Mouse (Mus musculus) liver, postnatal 0 days (tissue): Measurements from ENCODE around the gene Lpar5. TPM values are rescaled to one million over a fixed set of nuclear protein-coding genes. Genes with fewer than 3 reads are reported as not detected.
"Not testable (repeated sequence)": the region's sequence is repeated elsewhere in the genome, so short reads cannot be mapped to it uniquely, and the experiment has no call there.

Source experiments
- ATAC-seq: fragments of 200-750 bp; cut with Nextera tagmentation; 2 replicates; pipeline ENCODE4 v1.8.0; 2017; ENCODE audit warnings: mild to moderate bottlenecking, moderate library complexity
- DNase-seq: peaks from one replicate; pipeline ENCODE4 v3.0.0-alpha.2; 2016
- H3K27ac ChIP-seq: fragments of 300-500 bp; sonication (generic); 2 replicates; pipeline ENCODE4 v1.5.1; 2014; ENCODE audit warnings: antibody characterized with exemption, moderate library complexity, mild to moderate bottlenecking, low read depth
- H3K27me3 ChIP-seq: fragments of 300-500 bp; sonication (generic); 2 replicates; pipeline ENCODE4 v1.6.1; 2014; ENCODE audit warnings: low read length, control low read depth, mixed read lengths; ENCODE audit not compliant: insufficient read depth
- H3K36me3 ChIP-seq: fragments of 300-500 bp; sonication (generic); replicated peaks from 2 replicates; pipeline ENCODE4 v1.6.1; 2014; ENCODE audit warnings: mild to moderate bottlenecking, control low read depth, low read length, moderate library complexity, mixed read lengths; ENCODE audit not compliant: insufficient read depth
- H3K4me1 ChIP-seq: fragments of 300-500 bp; sonication (generic); 2 replicates; pipeline ENCODE4 v1.6.1; 2014; ENCODE audit warnings: antibody characterized with exemption, mild to moderate bottlenecking, control low read depth; ENCODE audit not compliant: insufficient read depth
- H3K4me2 ChIP-seq: fragments of 300-500 bp; sonication (generic); 2 replicates; pipeline ENCODE4 v1.6.1; 2014; ENCODE audit warnings: low read depth, mild to moderate bottlenecking, low read length, moderate library complexity, mixed read lengths
- H3K4me3 ChIP-seq: fragments of 300-500 bp; sonication (generic); 2 replicates; pipeline ENCODE4 v1.5.1; 2014; ENCODE audit warnings: low read depth, low read length
- H3K9ac ChIP-seq: fragments of 300-500 bp; sonication (generic); replicated peaks from 2 replicates; pipeline ENCODE4 v1.6.1; 2014; ENCODE audit warnings: mild to moderate bottlenecking, moderate library complexity
- H3K9me3 ChIP-seq: fragments of 300-500 bp; sonication (generic); 2 replicates; pipeline ENCODE4 v1.6.1; 2016; ENCODE audit warnings: mild to moderate bottlenecking, control low read depth, low read length, mixed read lengths
- CTCF ChIP-seq: sonication (generic); IDR thresholded peaks from 2 replicates; pipeline ENCODE4 v1.5.1; 2016; ENCODE audit warnings: antibody characterized with exemption, low read depth
- EP300 ChIP-seq: IDR thresholded peaks from 2 replicates; pipeline ENCODE4 v1.6.1; 2016; ENCODE audit warnings: antibody characterized with exemption, low read depth, mild to moderate bottlenecking
- WGBS: fragments of 180-500 bp; shearing (Covaris S2); extraction: QIAGEN DNeasy Blood & Tissue Kit; methylation state at CpG from one replicate; pipeline ENCODE4 v1.1.7; 2014; ENCODE audit not compliant: insufficient replicate concordance; 5-methylcytosine and 5-hydroxymethylcytosine counted together
- polyA plus RNA-seq: library from polyadenylated mRNA; unstranded; fragments of >200 nt; fragmentation: Nextera tagmentation; extraction: Ambion mirVana; gene quantifications from 2 replicates; pipeline ENCODE4 v1.2.1, GENCODE M21; 2015

Lpar5 gene
- polyA plus RNA-seq = 0.57 and 0.85 TPM in 2 replicates

- no peak within 1 kb of the TSS for H3K4me2 ChIP-seq
- ATAC-seq = no peak
- WGBS = 53% methylated on average over 8 of the region's 8 CpGs
Measured at GRCm38 (mm10) chr6:125067571-125067995, at the start of gene Lpar5. TSS of gene Lpar5 (plus strand) at chr6:125067920.

GRCm38 (mm10) chr6:125030532-125030931, 37.2 kb upstream of the Lpar5 start:
- peak; percentile 59 for ATAC-seq
- peaks cover 64% of the 10 kb centered on the region for H3K36me3 ChIP-seq

More at GRCm38 (mm10) chr6:125067571-125067995, at the start of gene Lpar5:
- no peaks in the 10 kb centered on the region for H3K27me3 ChIP-seq
- no peak for DNase-seq
- no peak within 1 kb of the TSS for H3K4me3 ChIP-seq
- TF ChIP-seq CTCF (no peak), EP300 (no peak)
- no peak within 1 kb of the TSS for H3K27ac ChIP-seq
- H3K4me1 ChIP-seq = peaks cover 21% of the 10 kb centered on the region
- no peaks in the 10 kb centered on the region for H3K36me3 ChIP-seq
- no peak within 1 kb of the TSS for H3K9ac ChIP-seq
- H3K9me3 ChIP-seq = no peaks in the 10 kb centered on the region

GRCm38 (mm10) chr6:125031604-125032003, 36.1 kb upstream of the Lpar5 start:
- Histone ChIP-seq H3K4me2 (no peak overlapping the region), H3K27me3 (no peaks in the 10 kb centered on the region), H3K4me1 (no peaks in the 10 kb centered on the region), H3K9me3 (no peaks in the 10 kb centered on the region), H3K4me3 (no peak overlapping the region), H3K36me3 (peaks cover 58% of the 10 kb centered on the region), H3K27ac (no peak overlapping the region), H3K9ac (no peak overlapping the region)
- TF ChIP-seq EP300 (no peak), CTCF (no peak)
- ATAC-seq (no peak), DNase-seq (no peak)
- 86% methylated on average over 16 of the region's 16 CpGs for WGBS

More at GRCm38 (mm10) chr6:125030532-125030931, 37.2 kb upstream of the Lpar5 start:
- WGBS = 49% methylated on average over 7 of the region's 9 CpGs
- H3K27ac ChIP-seq, H3K4me1 ChIP-seq, H3K9me3 ChIP-seq, H3K4me3 ChIP-seq, H3K4me2 ChIP-seq, H3K9ac ChIP-seq, H3K27me3 ChIP-seq: not testable (repeated sequence)
- TF ChIP-seq CTCF = peak; percentile 98
- peak; percentile 81 for DNase-seq

- Histone ChIP-seq H3K4me3 (peak overlapping the region; percentile 79), H3K27ac (peak overlapping the region; percentile 53), H3K9ac (no peak overlapping the region), H3K36me3 (peaks cover 27% of the 10 kb centered on the region), H3K27me3 (no peaks in the 10 kb centered on the region), H3K4me1 (peaks cover 26% of the 10 kb centered on the region), H3K9me3 (no peaks in the 10 kb centered on the region), H3K4me2 (peak overlapping the region; percentile 91)
- 87% methylated on average over 4 of the region's 4 CpGs for WGBS
- DNase-seq (no peak), ATAC-seq (no peak)
- TF ChIP-seq CTCF (no peak), EP300 (no peak)
Measured at GRCm38 (mm10) chr6:125038666-125039065, 29.1 kb upstream of the Lpar5 start.

GRCm38 (mm10) chr6:125039131-125039530, 28.6 kb upstream of the Lpar5 start:
- peak overlapping the region; percentile 53 for H3K27ac ChIP-seq
- H3K27me3 ChIP-seq = no peaks in the 10 kb centered on the region
- DNase-seq (no peak), ATAC-seq (peak; percentile 9; the same call in 1 of the 2 replicates)
- peaks cover 26% of the 10 kb centered on the region for H3K4me1 ChIP-seq
- H3K36me3 ChIP-seq = peaks cover 27% of the 10 kb centered on the region
- H3K9ac ChIP-seq = no peak overlapping the region
- no peaks in the 10 kb centered on the region for H3K9me3 ChIP-seq
- no peak for TF ChIP-seq CTCF
- no peak for TF ChIP-seq EP300
- peak overlapping the region; percentile 79 for H3K4me3 ChIP-seq
- whole genome bisulfite sequencing = 7% methylated on average over 8 of the region's 8 CpGs
- peak overlapping the region; percentile 91 for H3K4me2 ChIP-seq

GRCm38 (mm10) chr6:125039533-125040153, 28.1 kb upstream of the Lpar5 start, which contains the start of gene Ing4:
TSS of gene Ing4 (plus strand) at chr6:125039760.
- TF ChIP-seq CTCF = no peak
- TF ChIP-seq EP300 = peak; percentile 88
- no peaks in the 10 kb centered on the region for H3K27me3 ChIP-seq
- peak within 1 kb of the TSS; percentile 91 for H3K4me2 ChIP-seq
- peaks cover 26% of the 10 kb centered on the region for H3K4me1 ChIP-seq
- peaks cover 29% of the 10 kb centered on the region for H3K36me3 ChIP-seq
- no peaks in the 10 kb centered on the region for H3K9me3 ChIP-seq
- H3K27ac ChIP-seq = peak within 1 kb of the TSS; percentile 74
- H3K9ac ChIP-seq = peak within 1 kb of the TSS; percentile 74
- ATAC-seq = peak; percentile 98
- 0% methylated on average over 26 of the region's 26 CpGs for WGBS
- H3K4me3 ChIP-seq = peak within 1 kb of the TSS; percentile 79
- DNase-seq = peak; percentile 90
